Mouse (Mus musculus) forebrain, postnatal 0 days (tissue): ENCODE results near the gene Grcc10. TPM values are rescaled to one million over a fixed set of nuclear protein-coding genes. Genes with fewer than 3 reads are reported as not detected.

ENCODE experiments used
- ATAC-seq: fragments of 200-750 bp; cut with Nextera tagmentation; 2 replicates; pipeline ENCODE4 v1.8.0; 2017; ENCODE audit warnings: mild to moderate bottlenecking, moderate library complexity
- DNase-seq: peaks from one replicate; pipeline ENCODE4 v3.0.0-alpha.2; 2015
- H3K27ac ChIP-seq: fragments of 300-500 bp; sonication (generic); 2 replicates; pipeline ENCODE4 v1.5.1; 2014; ENCODE audit warnings: low read depth, mild to moderate bottlenecking, antibody characterized with exemption, low read length, moderate library complexity, mixed read lengths
- H3K27me3 ChIP-seq: fragments of 300-500 bp; sonication (generic); 2 replicates; pipeline ENCODE4 v1.6.1; 2014; ENCODE audit warnings: mild to moderate bottlenecking, low read length, mixed read lengths; ENCODE audit not compliant: insufficient read depth
- H3K36me3 ChIP-seq: fragments of 300-500 bp; sonication (generic); 2 replicates; pipeline ENCODE4 v1.6.1; 2014; ENCODE audit warnings: mild to moderate bottlenecking, moderate library complexity; ENCODE audit not compliant: insufficient read depth
- H3K4me1 ChIP-seq: fragments of 300-500 bp; sonication (generic); 2 replicates; pipeline ENCODE4 v1.6.1; 2014; ENCODE audit warnings: antibody characterized with exemption; ENCODE audit not compliant: insufficient read depth
- H3K4me2 ChIP-seq: fragments of 300-500 bp; sonication (generic); 2 replicates; pipeline ENCODE4 v1.6.1; 2014; ENCODE audit warnings: low read depth, mild to moderate bottlenecking, moderate library complexity
- H3K4me3 ChIP-seq: fragments of 300-500 bp; sonication (generic); 2 replicates; pipeline ENCODE4 v1.5.1; 2014; ENCODE audit warnings: low read depth, low read length, mixed read lengths
- H3K9ac ChIP-seq: fragments of 300-500 bp; sonication (generic); 2 replicates; pipeline ENCODE4 v1.6.1; 2014; ENCODE audit warnings: mild to moderate bottlenecking
- H3K9me3 ChIP-seq: fragments of 300-500 bp; sonication (generic); 2 replicates; pipeline ENCODE4 v1.6.1; 2016; ENCODE audit warnings: low read length
- CTCF ChIP-seq: sonication (generic); IDR thresholded peaks from 2 replicates; pipeline ENCODE4 v1.5.1; 2016; ENCODE audit warnings: antibody characterized with exemption, control low read depth, low read depth
- WGBS: fragments of 180-500 bp; shearing (Covaris S2); extraction: QIAGEN DNeasy Blood & Tissue Kit; methylation state at CpG from one replicate; pipeline ENCODE4 v1.1.7; 2014; 5-methylcytosine and 5-hydroxymethylcytosine counted together
- polyA plus RNA-seq: library from polyadenylated mRNA; unstranded; fragments of >200 nt; fragmentation: Nextera tagmentation; extraction: Ambion mirVana; gene quantifications from 2 replicates; pipeline ENCODE4 v1.2.1, GENCODE M21; 2015
- total RNA-seq: library from RNA; depleted of rRNA; stranded (reverse); fragments of >200 nt; gene quantifications from 2 replicates; pipeline ENCODE4 v1.2.3, GENCODE M21; 2014

The Grcc10 gene
- total and polyA plus RNA-seq, 2 experiments from 2014 or later = 257 to 699 TPM

GRCm38 (mm10) chr6:124741842-124742241 lies 668 bp upstream of the Grcc10 start:
- ATAC-seq = no peak
- TF ChIP-seq CTCF = no peak
- 62% methylated on average over 3 of the region's 3 CpGs for WGBS

GRCm38 (mm10) chr6:124740211-124740887 lies 825 bp downstream of the Grcc10 start:
- Histone ChIP-seq H3K4me3 (peak overlapping the region; percentile 69), H3K4me1 (peaks cover 6% of the 10 kb centered on the region; the same call in 1 of the 2 replicates), H3K9ac (peak overlapping the region; percentile 97), H3K27ac (peak overlapping the region; percentile 100), H3K36me3 (peaks cover 26% of the 10 kb centered on the region), H3K4me2 (peak overlapping the region; percentile 83), H3K27me3 (no peaks in the 10 kb centered on the region), H3K9me3 (no peaks in the 10 kb centered on the region)
- ATAC-seq (peak; percentile 28), DNase-seq (peak; percentile 80)
- WGBS = under 1% methylated on average over 29 of the region's 29 CpGs
- peak; percentile 74 for TF ChIP-seq CTCF

More at GRCm38 (mm10) chr6:124741842-124742241, 668 bp upstream of the Grcc10 start:
- Histone ChIP-seq H3K27me3 (no peaks in the 10 kb centered on the region), H3K27ac (peak overlapping the region; percentile 100), H3K36me3 (peaks cover 29% of the 10 kb centered on the region), H3K4me3 (peak overlapping the region; percentile 69), H3K9me3 (no peaks in the 10 kb centered on the region), H3K4me1 (peaks cover 6% of the 10 kb centered on the region; the same call in 1 of the 2 replicates), H3K4me2 (peak overlapping the region; percentile 83), H3K9ac (peak overlapping the region; percentile 97)
- DNase-seq = peak; percentile 11

- WGBS = 87% methylated on average over 10 of the region's 10 CpGs
- H3K4me2 ChIP-seq = peak overlapping the region; percentile 83; the same call in 1 of the 2 replicates
Observed at GRCm38 (mm10) chr6:124739231-124739796, 1.9 kb downstream of the Grcc10 start.

GRCm38 (mm10) chr6:124738511-124739023 lies 2.6 kb downstream of the Grcc10 start, which contains the start of gene Ptpn6:
TSS of gene Ptpn6 (minus strand) at chr6:124738714.
- H3K27ac ChIP-seq = no peak within 1 kb of the TSS
- no peak for TF ChIP-seq CTCF
- H3K4me3 ChIP-seq = no peak within 1 kb of the TSS
- H3K4me2 ChIP-seq = peak within 1 kb of the TSS; percentile 83; the same call in 1 of the 2 replicates
- 0 out of 2 replicates have a peak within 1 kb of the TSS, but pooled peaks have one; percentile 97 for H3K9ac ChIP-seq
- ATAC-seq = no peak
- H3K4me1 ChIP-seq = peaks cover 6% of the 10 kb centered on the region; the same call in 1 of the 2 replicates
- no peaks in the 10 kb centered on the region for H3K27me3 ChIP-seq
- DNase-seq = no peak
- H3K36me3 ChIP-seq = peaks cover 14% of the 10 kb centered on the region
- WGBS = 28% methylated on average over 15 of the region's 15 CpGs
- no peaks in the 10 kb centered on the region for H3K9me3 ChIP-seq

More at GRCm38 (mm10) chr6:124739231-124739796, 1.9 kb downstream of the Grcc10 start:
- H3K27me3 ChIP-seq = no peaks in the 10 kb centered on the region
- no peak for TF ChIP-seq CTCF
- DNase-seq (no peak), ATAC-seq (no peak)
- H3K4me1 ChIP-seq = peaks cover 6% of the 10 kb centered on the region; the same call in 1 of the 2 replicates
- peaks cover 20% of the 10 kb centered on the region for H3K36me3 ChIP-seq
- H3K9ac ChIP-seq = 0 out of 2 replicates have a peak overlapping the region, but pooled peaks have one; percentile 97
- H3K27ac ChIP-seq = no peak overlapping the region
- H3K9me3 ChIP-seq = no peaks in the 10 kb centered on the region
- H3K4me3 ChIP-seq = no peak overlapping the region

- no peak for TF ChIP-seq CTCF
- H3K9ac ChIP-seq = no peak overlapping the region
- 94% methylated on average over 11 of the region's 11 CpGs for WGBS
Observed at GRCm38 (mm10) chr6:124737040-124737439, 4.1 kb downstream of the Grcc10 start.

GRCm38 (mm10) chr6:124734417-124734816 lies 6.8 kb downstream of the Grcc10 start:
- ATAC-seq (no peak), DNase-seq (no peak)
- H3K27ac ChIP-seq = no peak overlapping the region
- H3K9ac ChIP-seq = no peak overlapping the region
- no peak for TF ChIP-seq CTCF
- WGBS = 91% methylated on average over 3 of the region's 3 CpGs
- H3K4me3 ChIP-seq = no peak overlapping the region
- H3K27me3 ChIP-seq = no peaks in the 10 kb centered on the region
- no peak overlapping the region for H3K4me2 ChIP-seq
- peaks cover 3% of the 10 kb centered on the region; the same call in 1 of the 2 replicates for H3K36me3 ChIP-seq
- no peaks in the 10 kb centered on the region for H3K9me3 ChIP-seq
- H3K4me1 ChIP-seq = no peaks in the 10 kb centered on the region

More at GRCm38 (mm10) chr6:124737040-124737439, 4.1 kb downstream of the Grcc10 start:
- no peaks in the 10 kb centered on the region for H3K27me3 ChIP-seq
- DNase-seq (no peak), ATAC-seq (no peak)
- peaks cover 3% of the 10 kb centered on the region; the same call in 1 of the 2 replicates for H3K36me3 ChIP-seq
- H3K9me3 ChIP-seq = no peaks in the 10 kb centered on the region
- H3K4me3 ChIP-seq = no peak overlapping the region
- H3K27ac ChIP-seq = no peak overlapping the region
- peaks cover 6% of the 10 kb centered on the region; the same call in 1 of the 2 replicates for H3K4me1 ChIP-seq
- no peak overlapping the region for H3K4me2 ChIP-seq
